Mouse (Mus musculus) gastrocnemius, adult 18-20 months (tissue): ENCODE measurements around the gene Aak1. TPM values are rescaled to one million over a fixed set of nuclear protein-coding genes. Genes with fewer than 3 reads are reported as not detected.

Experiments used
- DNase-seq: peaks from one replicate; pipeline ENCODE4 v3.0.0; 2021; ENCODE audit warnings: low spot score
- total RNA-seq, 2 experiments: library from RNA; stranded (reverse); gene quantifications; 2 replicates each; pipeline ENCODE4 v1.2.3; 2021

The Aak1 gene
- total RNA-seq, 2 experiments from 2014 or later = 30.5 to 46.5 TPM

DNA sequence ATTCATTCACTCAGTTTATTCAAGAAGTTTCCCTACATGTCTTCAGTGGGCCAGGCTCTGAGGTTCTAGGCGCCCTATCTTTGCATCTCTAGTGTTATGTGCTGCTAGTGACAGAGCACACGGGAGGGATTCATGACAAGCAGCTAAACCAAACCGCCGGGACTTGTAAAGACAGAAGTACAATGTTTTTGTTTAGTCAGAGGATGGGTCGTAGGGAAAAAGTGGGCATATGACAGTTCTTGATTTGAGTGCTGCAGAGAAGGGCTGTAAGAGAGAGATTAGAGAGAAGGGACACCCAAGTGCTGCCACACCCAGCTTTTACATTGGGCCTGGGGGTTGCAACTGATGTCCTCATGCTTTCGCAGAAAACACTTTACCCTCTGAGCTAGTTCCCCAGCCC, 35.4 kb downstream of the Aak1 start:
- no peak for DNase-seq

DNA sequence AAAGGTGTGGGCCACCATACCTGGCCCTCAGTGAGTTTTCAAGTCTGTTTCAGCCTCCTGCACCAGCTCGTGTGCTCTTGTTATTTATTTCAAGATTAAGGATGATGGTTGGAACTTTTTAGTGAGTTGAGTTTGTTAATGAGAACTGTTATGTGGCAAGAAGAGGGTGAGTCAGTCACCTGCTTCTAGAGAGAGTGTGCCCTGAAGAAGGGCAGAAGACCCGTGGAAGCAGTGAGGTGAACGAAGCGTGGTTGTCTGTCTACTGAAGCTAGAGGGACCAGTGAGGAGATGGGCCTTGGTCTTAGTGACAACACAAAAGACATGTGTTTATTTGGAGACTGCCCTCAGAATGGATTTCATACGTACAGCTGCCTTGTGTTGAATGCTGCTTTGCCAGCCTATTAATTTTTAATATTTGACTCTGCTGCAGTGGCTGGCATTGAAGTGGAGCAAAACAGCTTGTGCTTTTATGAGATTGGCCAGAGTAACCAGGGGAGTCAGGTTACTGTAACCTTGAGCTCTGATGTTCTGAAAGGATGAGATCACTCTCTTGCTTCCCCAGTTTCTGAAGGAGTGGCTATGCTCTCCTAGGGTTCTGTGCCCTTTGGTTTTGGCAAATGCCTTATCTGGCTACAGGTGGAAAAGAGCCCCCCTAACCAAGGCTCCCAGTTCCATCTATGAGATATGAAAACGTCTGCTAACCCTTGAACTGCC, 36.7 kb downstream of the Aak1 start:
- DNase-seq = peak; percentile 66

DNA sequence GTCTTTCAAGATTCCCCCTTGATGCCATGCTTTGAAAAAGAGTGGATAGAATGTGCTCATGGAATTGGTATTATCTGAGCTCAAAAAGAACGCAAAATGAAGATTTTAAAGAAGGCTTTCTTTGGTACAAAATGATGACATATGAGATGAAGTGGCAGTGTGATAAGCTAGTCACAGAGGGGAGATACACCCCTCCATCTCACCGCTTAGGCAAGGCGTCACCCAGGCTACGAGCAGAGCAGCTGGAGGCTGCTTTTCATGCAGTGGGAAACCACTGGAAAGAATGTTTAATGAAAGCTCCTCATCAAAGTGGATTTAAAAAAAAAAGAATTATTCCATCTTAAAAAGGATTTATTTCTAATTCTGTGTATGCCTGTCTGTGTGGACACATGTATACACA, 37.5 kb downstream of the Aak1 start:
- DNase-seq = no peak

DNA sequence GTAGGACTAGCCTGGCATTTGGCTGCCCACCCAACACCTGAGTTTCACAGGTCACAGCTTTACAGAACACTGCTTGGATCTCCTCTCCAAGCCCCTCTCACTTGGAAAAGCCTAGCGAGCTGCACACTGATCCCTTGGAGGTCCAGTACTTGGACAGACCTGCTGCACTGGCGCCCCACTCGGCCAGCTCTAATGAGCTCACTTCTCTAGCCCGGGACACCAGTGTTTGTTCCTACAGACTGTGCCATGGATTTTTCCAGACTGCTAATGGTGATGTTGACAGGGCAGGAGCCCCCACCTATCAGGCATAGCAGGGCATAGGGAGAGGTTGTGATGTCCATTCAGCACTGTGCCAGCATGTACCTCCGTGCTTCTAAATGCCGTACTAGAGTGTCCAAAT, 48.2 kb downstream of the Aak1 start:
- DNase-seq = no peak

DNA sequence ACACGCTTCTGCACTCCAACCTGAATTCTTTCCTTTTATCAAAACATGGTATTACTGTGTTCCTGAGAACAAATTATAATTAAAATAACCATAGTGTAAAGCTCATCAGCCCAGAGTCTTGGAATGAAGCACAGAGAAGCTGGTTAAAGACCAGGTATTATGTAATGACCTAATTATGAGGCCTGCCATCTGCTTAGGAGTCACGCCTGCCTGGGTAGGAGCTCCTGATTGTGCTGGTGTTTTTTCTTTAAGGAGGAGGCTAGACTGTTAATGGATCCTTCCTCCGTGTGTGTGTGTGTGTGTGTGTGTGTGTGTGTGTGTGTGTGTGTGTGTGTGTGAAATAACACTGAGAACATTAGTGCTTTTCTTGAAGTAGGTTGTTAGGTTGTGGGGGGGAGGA, 49.7 kb downstream of the Aak1 start:
- DNase-seq = no peak

DNA sequence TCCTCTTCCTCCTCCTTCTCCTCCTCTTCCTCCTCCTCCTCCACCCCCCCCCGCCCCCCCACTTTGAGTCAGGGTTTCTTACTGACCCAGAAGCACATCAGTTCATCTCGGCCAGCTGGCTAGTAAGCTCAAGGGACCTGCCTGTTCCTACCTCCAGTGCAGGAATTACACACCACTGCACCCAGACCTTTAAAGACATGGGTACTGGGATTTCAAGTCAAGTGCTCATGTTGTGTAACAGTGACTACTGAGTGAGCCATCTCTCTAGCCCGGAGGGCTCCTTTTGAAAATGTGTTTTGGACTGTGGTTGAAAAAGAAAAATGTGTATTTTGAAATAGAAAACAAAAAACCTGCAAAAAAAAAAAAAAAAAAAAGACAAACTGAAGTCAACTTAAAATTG, 50.6 kb downstream of the Aak1 start:
- DNase-seq = no peak

DNA sequence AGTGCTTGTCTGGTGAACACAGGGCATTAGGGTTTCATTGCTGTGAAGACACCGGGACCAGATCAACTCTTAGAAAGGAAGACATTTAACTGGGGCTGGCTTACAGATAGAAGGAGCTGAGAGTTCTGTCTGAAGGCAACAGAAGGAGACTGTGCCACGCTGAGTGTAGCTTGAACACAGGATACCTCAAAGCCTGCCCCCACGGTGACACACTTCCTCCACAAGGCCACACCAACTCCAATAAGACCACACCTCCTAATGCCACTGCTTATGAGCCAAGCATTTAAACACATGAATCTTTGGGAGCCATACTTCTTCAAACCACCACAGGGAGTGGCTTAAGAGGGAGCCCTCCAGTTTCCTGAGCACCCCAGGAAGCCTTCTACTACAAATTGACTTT, 51.2 kb downstream of the Aak1 start:
- DNase-seq = no peak

DNA sequence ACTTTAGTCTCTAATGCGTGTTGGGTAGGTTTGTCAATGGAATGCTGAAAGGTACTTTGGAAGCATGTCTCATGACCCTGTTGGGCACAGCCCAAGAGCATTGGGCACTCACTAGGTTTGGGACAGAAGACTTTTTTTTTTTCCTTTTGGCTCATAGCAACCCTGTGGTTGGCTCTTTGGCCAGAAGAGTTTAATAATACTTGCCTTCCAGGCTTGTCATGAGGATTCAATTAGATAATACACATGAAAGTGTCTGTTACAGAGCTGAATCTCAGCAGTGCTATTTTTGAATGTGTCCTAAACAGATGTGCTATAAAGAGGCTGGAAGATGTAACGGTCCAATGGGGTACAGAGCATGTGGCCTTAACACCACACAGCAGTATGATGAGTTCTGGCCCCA, 56.2 kb downstream of the Aak1 start:
- DNase-seq = peak; percentile 32

DNA sequence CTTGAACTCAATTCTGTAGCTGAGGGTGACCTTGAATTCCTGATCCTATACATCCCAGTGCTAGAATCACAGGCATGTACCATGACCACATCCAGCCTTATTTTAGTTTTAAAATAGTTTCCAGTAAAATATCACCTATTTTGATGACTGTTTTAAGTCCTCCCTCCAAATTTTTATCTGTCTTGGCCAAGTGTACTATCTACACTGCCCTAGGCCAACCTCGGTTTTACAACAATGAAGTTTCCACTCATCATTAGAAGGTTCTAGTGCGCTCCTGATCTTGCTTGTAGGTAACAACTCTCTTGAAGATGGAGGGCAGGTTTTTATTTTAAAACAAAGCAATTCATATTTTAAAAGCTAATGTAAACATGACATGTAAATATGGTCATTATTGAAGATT, 57.9 kb downstream of the Aak1 start:
- DNase-seq = no peak

DNA sequence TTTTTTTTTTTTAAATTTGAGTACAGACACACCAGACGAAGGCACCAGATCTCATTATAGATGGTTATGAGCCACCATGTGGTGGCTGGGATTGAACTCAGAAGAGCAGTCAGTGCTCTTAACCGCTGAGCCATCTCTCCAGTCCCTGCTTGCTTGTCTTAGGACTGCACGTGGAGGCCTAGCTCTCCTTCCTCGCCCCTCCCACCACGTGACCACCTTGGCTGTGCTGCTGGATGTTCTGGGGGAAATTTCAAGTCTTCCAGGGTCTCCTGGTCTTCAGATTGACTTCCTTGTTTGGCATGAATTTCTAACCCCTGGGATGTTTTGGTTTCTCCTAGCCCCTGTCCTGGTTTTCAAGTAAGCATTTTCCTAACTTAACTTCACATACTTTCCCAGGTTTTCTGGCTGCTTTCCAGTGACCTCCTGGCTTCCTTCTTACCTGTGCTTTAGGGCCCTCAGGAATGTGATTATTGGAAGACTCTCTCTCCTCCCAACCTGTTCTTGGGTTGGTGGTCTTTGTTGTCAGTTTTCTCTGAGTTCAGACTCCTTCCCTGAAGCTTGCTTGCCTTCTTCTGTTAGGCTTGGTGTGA, 59.3 kb downstream of the Aak1 start:
- DNase-seq = no peak

DNA sequence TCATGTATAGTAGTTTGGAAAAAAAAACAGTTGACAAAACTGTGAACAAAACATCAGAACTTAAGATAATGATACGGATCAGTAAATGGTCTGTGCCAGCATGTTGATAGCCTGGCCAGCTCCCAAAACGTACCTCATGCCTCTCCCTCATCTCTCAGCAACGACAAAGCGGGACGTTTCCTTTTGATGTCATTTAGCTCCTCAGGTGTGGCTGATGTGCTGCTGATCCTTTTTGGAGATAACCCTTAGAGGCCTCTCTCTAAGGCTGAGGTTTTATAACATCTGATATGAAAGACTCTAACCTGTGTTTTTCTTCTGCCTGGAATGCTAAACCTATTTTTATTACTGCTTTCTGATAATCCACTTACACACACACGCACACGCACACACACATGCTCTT, 60.6 kb downstream of the Aak1 start:
- DNase-seq = no peak

DNA sequence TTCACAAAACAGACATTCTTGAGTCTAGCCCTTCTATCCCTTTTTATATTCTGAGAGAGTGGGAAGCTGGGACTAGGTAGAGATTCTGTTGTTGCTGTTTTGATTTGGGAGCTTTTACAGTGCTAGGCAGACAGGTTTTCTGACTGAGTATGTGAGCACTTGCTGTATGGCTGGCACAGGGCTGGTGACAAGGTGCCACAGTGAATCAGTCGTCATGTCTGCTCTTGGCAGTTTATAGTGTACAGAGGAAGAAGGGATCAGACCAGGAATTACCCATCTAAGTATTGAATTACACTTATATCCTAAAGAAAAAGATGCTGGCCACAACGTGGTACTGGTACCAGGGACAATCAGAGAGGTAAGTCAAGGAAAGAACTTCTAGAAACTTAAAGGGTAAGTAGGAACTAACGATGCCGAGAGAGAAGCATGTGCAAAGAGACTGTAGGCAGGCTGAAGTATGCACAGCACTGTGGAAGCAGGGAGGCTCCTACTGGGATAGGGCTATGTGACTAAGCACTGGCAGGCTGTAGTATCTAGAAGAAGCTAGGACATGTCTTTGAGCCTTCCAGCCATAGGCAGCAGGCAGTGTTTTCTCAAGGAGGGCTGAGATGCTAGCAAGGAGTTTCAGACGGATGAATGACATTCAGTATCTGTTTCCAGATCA, 67.0 kb downstream of the Aak1 start:
- DNase-seq = no peak

DNA sequence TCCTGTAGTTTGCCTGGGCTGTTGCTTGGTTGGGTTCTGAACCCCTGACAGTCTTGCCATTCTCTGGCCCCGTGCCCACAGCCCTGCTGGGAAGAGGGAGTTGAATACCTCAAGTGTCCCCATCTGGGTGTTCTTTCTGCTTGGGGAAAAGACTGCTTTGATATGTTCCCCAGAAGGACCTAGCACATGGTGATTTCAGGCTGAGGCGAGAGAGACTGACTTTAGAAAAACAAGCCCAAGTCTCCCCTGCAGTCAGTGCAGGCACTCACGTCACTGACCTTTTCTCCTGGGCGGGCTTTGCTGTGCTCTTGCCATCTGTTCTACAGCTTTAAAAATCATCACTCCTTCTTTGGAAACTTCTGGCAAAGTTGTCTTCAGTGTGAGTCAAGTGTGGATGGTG, 67.9 kb downstream of the Aak1 start:
- DNase-seq = peak; percentile 56

DNA sequence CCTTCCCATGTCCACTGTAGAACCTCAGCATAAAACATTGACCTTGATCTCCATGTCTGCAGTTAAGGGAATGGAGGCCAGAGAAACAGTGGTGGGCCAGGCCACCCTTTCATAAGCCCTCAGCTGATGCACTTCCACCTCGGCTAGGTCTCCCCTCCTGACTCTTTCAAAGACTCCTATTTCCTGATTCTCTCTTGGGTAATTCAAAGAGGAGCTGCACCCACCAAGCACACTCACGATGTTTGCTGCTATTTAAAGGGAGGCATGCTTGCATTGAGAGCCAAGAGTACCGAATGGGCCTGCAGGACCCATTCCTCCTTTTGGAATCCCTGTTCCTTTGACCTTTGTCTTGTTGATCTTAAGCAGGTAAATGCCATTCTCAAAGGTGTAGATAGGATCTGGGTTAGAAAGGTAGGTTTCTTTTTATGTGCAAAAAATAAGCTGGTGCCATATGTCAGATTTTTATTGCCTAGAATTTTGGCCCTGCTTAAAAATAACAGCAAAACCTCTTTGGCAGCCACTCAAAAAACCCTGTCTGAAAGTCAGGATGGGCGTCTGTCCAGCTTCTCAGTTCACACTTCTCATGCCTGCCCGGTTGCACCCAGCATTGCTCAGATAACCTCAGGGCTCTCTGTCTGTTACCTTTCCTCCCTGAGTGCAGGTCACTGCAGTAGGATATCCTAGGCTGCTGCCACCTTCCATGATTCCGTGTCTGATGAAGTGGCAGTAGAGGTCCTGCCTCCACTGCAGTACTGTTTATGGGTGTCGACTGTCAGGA, 68.9 kb downstream of the Aak1 start:
- DNase-seq = peak; percentile 70

DNA sequence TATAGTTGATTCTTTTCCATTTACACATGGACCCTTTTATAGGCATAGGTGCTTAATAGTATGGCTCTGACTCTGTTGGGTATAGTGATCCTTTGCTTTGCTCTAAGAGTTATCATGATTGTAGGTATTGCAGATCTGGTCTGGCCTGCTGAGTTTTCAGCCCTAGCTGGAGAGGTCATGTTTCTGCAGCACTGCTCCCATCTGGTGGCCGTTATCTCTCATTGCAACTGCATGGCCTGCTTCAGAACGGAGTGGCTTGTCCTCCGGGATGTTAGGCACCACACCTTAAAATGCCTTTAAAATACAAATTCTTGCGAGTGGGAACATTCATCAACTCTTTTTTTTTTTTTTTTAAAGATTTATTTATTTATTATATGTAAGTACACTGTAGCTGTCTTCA, 72.6 kb downstream of the Aak1 start:
- DNase-seq = peak; percentile 78

DNA sequence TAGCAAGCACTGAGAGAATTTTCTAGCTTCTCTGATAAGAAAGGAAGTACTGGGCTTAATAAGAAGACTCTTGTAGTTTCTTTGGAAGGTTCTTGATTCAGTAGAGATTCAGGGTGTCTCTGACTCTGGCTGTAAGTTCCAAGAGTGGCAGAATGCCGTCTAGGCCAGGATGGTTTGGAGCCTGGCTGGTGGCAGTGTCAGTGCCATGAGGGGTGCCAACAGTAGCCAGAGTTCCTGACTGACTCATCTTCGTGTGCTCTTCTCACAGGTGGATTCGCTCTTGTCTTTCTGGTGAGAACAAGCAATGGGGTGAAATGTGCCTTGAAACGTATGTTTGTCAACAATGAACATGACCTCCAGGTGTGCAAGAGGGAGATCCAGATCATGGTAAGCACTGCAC, 75.4 kb downstream of the Aak1 start:
- DNase-seq = no peak

DNA sequence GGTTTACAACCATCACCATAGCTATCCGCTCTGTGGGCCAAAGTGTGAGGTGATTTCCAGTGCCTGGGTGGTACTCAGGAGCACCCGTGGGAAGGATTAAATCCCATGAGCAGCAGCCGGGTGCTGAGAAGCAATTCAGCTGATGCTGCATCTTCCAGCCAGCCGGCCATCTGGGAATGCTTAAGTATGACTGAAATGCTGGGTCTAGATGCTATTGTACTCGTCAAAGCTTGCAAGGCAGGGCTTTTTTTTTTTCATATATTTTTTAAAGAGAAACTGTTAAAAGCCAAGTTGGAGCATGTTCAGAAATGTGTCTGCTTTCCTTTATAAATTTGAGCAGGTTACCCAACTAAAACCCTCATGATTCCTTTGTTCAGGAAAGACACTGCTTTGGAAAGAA, 85.2 kb downstream of the Aak1 start:
- no peak for DNase-seq

DNA sequence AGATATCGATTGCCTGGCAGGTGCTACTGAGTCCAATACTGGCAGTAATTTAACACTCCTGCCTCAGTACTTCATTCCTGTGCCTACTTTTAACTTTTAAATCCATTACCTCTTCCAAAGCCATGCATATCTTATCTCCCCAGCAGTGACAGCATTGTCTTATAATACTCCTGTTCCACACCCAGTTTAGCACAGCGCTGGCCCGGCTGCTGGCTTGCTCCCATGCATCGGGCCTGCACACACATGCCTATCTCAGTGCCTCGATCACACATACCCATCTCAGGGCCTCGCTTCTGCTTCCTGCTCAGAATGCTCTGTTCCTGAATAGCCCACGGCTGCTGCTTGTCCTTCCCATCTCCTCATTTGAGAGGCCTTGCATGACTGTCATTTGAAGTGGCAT, 90.5 kb downstream of the Aak1 start:
- DNase-seq = no peak

DNA sequence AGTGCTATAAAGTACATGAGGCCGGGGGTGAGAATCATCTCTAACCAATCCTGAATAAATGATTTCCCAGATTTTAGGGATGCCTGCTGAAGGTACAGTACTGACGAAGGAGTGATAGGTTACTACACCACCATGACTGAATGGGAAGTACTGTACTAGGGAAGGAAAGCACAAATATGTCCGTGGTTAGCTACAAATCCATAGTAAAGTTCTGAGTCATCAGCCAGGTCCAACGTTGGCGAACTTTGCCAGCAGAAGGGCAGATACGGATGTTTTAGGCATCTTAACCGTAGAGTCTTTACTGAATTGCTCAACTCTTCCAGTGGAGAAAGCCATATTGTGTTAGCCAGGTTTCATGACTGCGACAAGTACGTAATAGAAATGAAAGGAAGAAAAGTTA, 91.6 kb downstream of the Aak1 start:
- no peak for DNase-seq

DNA sequence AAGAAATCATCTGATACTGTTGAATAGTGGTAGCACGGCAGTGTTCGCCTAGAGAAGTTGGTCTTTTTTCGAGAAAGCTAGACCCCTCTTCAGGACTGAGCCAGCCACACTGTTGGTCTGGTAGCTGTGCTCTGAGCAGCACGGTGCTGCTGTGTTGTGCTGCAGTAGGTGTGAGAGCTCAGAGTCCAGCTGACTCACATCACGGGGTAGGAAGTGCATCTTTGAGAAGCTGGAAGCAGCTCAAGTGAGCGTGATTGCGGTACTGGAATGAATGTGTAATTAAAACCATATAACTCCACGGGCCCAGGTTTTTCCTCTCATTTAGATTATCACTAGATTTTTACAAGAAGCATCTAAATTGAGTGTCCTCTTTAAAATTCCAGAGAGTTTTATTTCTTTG, 97.8 kb downstream of the Aak1 start:
- DNase-seq = no peak

DNA sequence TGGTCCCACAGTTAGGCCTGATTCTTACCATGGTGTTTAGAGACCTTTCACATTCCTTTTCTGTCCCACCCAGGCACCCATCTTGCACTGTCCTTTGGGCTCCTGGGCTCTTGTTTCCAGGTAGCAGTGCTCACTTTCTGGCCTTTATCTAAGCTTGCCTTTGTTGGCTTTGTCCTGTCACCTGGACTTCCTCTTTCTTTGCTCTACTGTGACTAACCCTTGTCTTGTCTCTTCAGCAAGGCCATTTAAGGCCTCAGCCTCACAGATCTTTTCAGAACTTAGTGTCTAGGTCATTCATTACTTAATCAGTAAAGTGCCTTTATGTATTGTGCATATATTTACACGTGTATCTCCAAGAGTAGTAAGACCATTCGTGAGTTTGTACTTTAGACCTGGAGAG, 99.4 kb downstream of the Aak1 start:
- no peak for DNase-seq

DNA sequence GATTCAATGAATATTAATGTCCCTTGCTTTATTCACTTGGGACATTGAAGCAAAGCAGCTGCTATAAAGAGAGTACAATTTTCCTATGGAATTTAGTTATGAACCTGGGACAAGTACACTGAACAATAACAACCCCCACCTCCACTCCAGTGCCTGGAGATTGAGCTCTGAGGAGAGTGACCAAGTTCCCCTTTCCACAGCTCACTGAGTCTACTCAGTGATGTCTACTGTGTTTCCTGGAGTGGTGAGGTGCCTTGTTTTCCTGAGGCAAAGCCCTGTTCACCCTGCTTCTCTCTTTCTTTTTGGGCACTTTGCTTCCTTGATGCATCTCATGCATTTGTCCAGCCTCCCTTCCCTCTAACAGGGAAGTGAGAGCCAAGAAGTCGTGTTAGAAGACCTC, 100.8 kb downstream of the Aak1 start:
- DNase-seq = no peak
